Mouse (Mus musculus) adrenal gland, postnatal 10 days (tissue): ENCODE measurements at regions not wholly inside any gene's neighbourhood (a gene's known extent, or its start where the extent isn't known, plus 50 kb on each side); places are given as distances from the start of the nearest gene placed in this dataset.
A peak's percentile ranks its signal among the peaks of the same experiment; 100 is the strongest.
"Not testable (repeated sequence)": the region's sequence is repeated elsewhere in the genome, so short reads cannot be mapped to it uniquely, and the experiment has no call there.

ENCODE experiments used
- DNase-seq: peaks from one replicate; pipeline ENCODE4 v3.0.0; 2021; ENCODE audit warnings: mixed read lengths

GRCm38 (mm10) chr12:3188734-3189275 lies 121.0 kb downstream of the Rab10 start:
- DNase-seq = not testable (repeated sequence)

- DNase-seq = no peak
Measured at GRCm38 (mm10) chr12:3188137-3188536, 121.6 kb downstream of the Rab10 start.

GRCm38 (mm10) chr12:3173325-3173724 lies 136.4 kb downstream of the Rab10 start:
- no peak for DNase-seq

GRCm38 (mm10) chr12:3169705-3170287 lies 140.0 kb downstream of the Rab10 start:
- not testable (repeated sequence) for DNase-seq

GRCm38 (mm10) chr12:3161666-3162065 lies 148.1 kb downstream of the Rab10 start:
- not testable (repeated sequence) for DNase-seq

GRCm38 (mm10) chr12:3158771-3159170 lies 151.0 kb downstream of the Rab10 start:
- not testable (repeated sequence) for DNase-seq

GRCm38 (mm10) chr12:3153705-3154104 lies 156.1 kb downstream of the Rab10 start:
- not testable (repeated sequence) for DNase-seq

- DNase-seq = not testable (repeated sequence)
Measured at GRCm38 (mm10) chr12:3132553-3132952, 177.2 kb downstream of the Rab10 start.

GRCm38 (mm10) chr12:3131149-3131751 lies 178.5 kb downstream of the Rab10 start:
- DNase-seq = not testable (repeated sequence)

- DNase-seq = not testable (repeated sequence)
Measured at GRCm38 (mm10) chr12:3127336-3127735, 182.4 kb downstream of the Rab10 start.

GRCm38 (mm10) chr12:3124036-3124435 lies 185.7 kb downstream of the Rab10 start:
- DNase-seq = no peak

- DNase-seq = not testable (repeated sequence)
Measured at GRCm38 (mm10) chr12:3110589-3110988, 199.2 kb downstream of the Rab10 start.

- DNase-seq = peak; percentile 75
Measured at GRCm38 (mm10) chr12:3109671-3110070, 200.1 kb downstream of the Rab10 start.

- DNase-seq = not testable (repeated sequence)
Measured at GRCm38 (mm10) chr12:3101963-3102362, 207.8 kb downstream of the Rab10 start.

GRCm38 (mm10) chr12:3098175-3098574 lies 211.6 kb downstream of the Rab10 start:
- DNase-seq = peak; percentile 48

GRCm38 (mm10) chr12:3094509-3094908 lies 215.3 kb downstream of the Rab10 start:
- DNase-seq = no peak

GRCm38 (mm10) chr12:3092974-3093373 lies 216.8 kb downstream of the Rab10 start:
- DNase-seq = not testable (repeated sequence)

- DNase-seq = not testable (repeated sequence)
Measured at GRCm38 (mm10) chr12:3049546-3049945, 260.2 kb downstream of the Rab10 start.

- DNase-seq = not testable (repeated sequence)
Measured at GRCm38 (mm10) chr12:3018446-3018845, 291.3 kb downstream of the Rab10 start.

GRCm38 (mm10) chr12:3016777-3017176 lies 293.0 kb downstream of the Rab10 start:
- DNase-seq = not testable (repeated sequence)
